Mouse (Mus musculus): ENCODE measurements around the gene Cplane1. TPM values are rescaled to one million over a fixed set of nuclear protein-coding genes. Genes with fewer than 3 reads are reported as not detected.

Cplane1 gene
- polyA plus RNA-seq, 1 experiment: 30.7 TPM

GRCm38 (mm10) chr15:8305474-8305873, 136.6 kb downstream of the Cplane1 start:
- no peak overlapping the region for H3K9ac ChIP-seq (ENCODE audit: low read depth, poor library complexity, severe bottlenecking)
- no peak overlapping the region for H3K4me3 ChIP-seq (ENCODE audit: low read depth, low read length)
- H3K27ac ChIP-seq (ENCODE audit: insufficient read depth, low read length): no peak overlapping the region
- no peaks in the 10 kb centered on the region for H3K27me3 ChIP-seq (ENCODE audit: control insufficient read depth, insufficient read depth, low read length, poor library complexity, severe bottlenecking)
- no peaks in the 10 kb centered on the region for H3K9me3 ChIP-seq (replicated peaks; ENCODE audit: control insufficient read depth, insufficient read depth, low read length, poor library complexity, severe bottlenecking)
- no peaks in the 10 kb centered on the region for H3K4me1 ChIP-seq (ENCODE audit: control insufficient read depth, insufficient read depth, low read length)
- TF ChIP-seq POLR2A (IDR thresholded peaks at IDR 0.05; ENCODE audit: insufficient read depth, low read length) (no peak), CTCF (IDR thresholded peaks at IDR 0.05; ENCODE audit: low read depth, low read length) (no peak), EP300 (IDR thresholded peaks at IDR 0.05; ENCODE audit: insufficient read depth, low read depth, low read length) (no peak)
- H3K36me3 ChIP-seq (ENCODE audit: control insufficient read depth, insufficient read depth, low read length, poor library complexity, severe bottlenecking): peaks cover 23% of the 10 kb centered on the region

- no peak overlapping the region for H3K27ac ChIP-seq (ENCODE audit: insufficient read depth, low read length)
- H3K4me3 ChIP-seq (ENCODE audit: low read depth, low read length): no peak overlapping the region
- H3K27me3 ChIP-seq (ENCODE audit: control insufficient read depth, insufficient read depth, low read length, poor library complexity, severe bottlenecking): no peaks in the 10 kb centered on the region
- no peaks in the 10 kb centered on the region for H3K9me3 ChIP-seq (replicated peaks; ENCODE audit: control insufficient read depth, insufficient read depth, low read length, poor library complexity, severe bottlenecking)
- no peak overlapping the region for H3K9ac ChIP-seq (ENCODE audit: low read depth, poor library complexity, severe bottlenecking)
- TF ChIP-seq CTCF (IDR thresholded peaks at IDR 0.05; ENCODE audit: low read depth, low read length): no peak
- no peak for TF ChIP-seq EP300 (IDR thresholded peaks at IDR 0.05; ENCODE audit: insufficient read depth, low read depth, low read length)
- TF ChIP-seq POLR2A (IDR thresholded peaks at IDR 0.05; ENCODE audit: insufficient read depth, low read length): no peak
- H3K36me3 ChIP-seq (ENCODE audit: control insufficient read depth, insufficient read depth, low read length, poor library complexity, severe bottlenecking): peaks cover 5% of the 10 kb centered on the region; the same call in 1 of the 2 replicates
- no peaks in the 10 kb centered on the region for H3K4me1 ChIP-seq (ENCODE audit: control insufficient read depth, insufficient read depth, low read length)
Observed at GRCm38 (mm10) chr15:8317381-8317780, 148.5 kb downstream of the Cplane1 start.

GRCm38 (mm10) chr15:8319191-8319590, 150.3 kb downstream of the Cplane1 start:
- Histone ChIP-seq H3K36me3 (ENCODE audit: control insufficient read depth, insufficient read depth, low read length, poor library complexity, severe bottlenecking) (peaks cover 11% of the 10 kb centered on the region), H3K9ac (ENCODE audit: low read depth, poor library complexity, severe bottlenecking) (no peak overlapping the region), H3K27ac (ENCODE audit: insufficient read depth, low read length) (no peak overlapping the region), H3K4me1 (ENCODE audit: control insufficient read depth, insufficient read depth, low read length) (no peaks in the 10 kb centered on the region), H3K4me3 (ENCODE audit: low read depth, low read length) (no peak overlapping the region), H3K9me3 (replicated peaks; ENCODE audit: control insufficient read depth, insufficient read depth, low read length, poor library complexity, severe bottlenecking) (no peaks in the 10 kb centered on the region), H3K27me3 (ENCODE audit: control insufficient read depth, insufficient read depth, low read length, poor library complexity, severe bottlenecking) (no peaks in the 10 kb centered on the region)
- no peak for TF ChIP-seq EP300 (IDR thresholded peaks at IDR 0.05; ENCODE audit: insufficient read depth, low read depth, low read length)

Other genes with a start within 250 kb of the Cplane1 start
- gene Wdr70, start 69.9 kb upstream of the Cplane1 start, polyA plus RNA-seq (2011; ENCODE audit: insufficient read depth, insufficient read length, low read depth, missing spikeins): 65.5 and 69.7 TPM in 2 replicates
- 96.6 and 107 TPM in 2 replicates for gene Nup155, start 59.8 kb upstream of the Cplane1 start, polyA plus RNA-seq (2011; ENCODE audit: insufficient read depth, insufficient read length, low read depth, missing spikeins)